Mouse (Mus musculus) stomach, embryonic 15.5 days (tissue): ENCODE measurements at regions not wholly inside any gene's neighbourhood (a gene's known extent, or its start where the extent isn't known, plus 50 kb on each side); places are given as distances from the start of the nearest gene placed in this dataset.
"Not testable (repeated sequence)": the region's sequence is repeated elsewhere in the genome, so short reads cannot be mapped to it uniquely, and the experiment has no call there.

Experiments used
- ATAC-seq: fragments of 200-750 bp; cut with Nextera tagmentation; 2 replicates; pipeline ENCODE4 v1.8.0; 2017; ENCODE audit warnings: low read depth, moderate number of reproducible peaks, moderate TSS enrichment; ENCODE audit not compliant: insufficient read depth, low FRiP score
- H3K27ac ChIP-seq: fragments of 300-500 bp; sonication (generic); 2 replicates; pipeline ENCODE4 v1.5.1; 2015; ENCODE audit warnings: mild to moderate bottlenecking, inconsistent platforms
- H3K27me3 ChIP-seq: fragments of 300-500 bp; sonication (generic); replicated peaks from 2 replicates; pipeline ENCODE4 v1.6.1; 2015; ENCODE audit warnings: inconsistent platforms
- H3K36me3 ChIP-seq: fragments of 300-500 bp; sonication (generic); 2 replicates; pipeline ENCODE4 v1.6.1; 2015; ENCODE audit warnings: inconsistent platforms
- H3K4me1 ChIP-seq: fragments of 300-500 bp; sonication (generic); 2 replicates; pipeline ENCODE4 v1.6.1; 2015; ENCODE audit warnings: inconsistent platforms
- H3K4me2 ChIP-seq: fragments of 300-500 bp; sonication (generic); 2 replicates; pipeline ENCODE4 v1.6.1; 2015; ENCODE audit warnings: mild to moderate bottlenecking, inconsistent platforms
- H3K4me3 ChIP-seq: fragments of 300-500 bp; sonication (generic); replicated peaks from 2 replicates; pipeline ENCODE4 v1.5.1; 2015; ENCODE audit warnings: inconsistent platforms
- H3K9ac ChIP-seq: fragments of 300-500 bp; sonication (generic); 2 replicates; pipeline ENCODE4 v1.6.1; 2015; ENCODE audit warnings: inconsistent platforms
- H3K9me3 ChIP-seq: fragments of 300-500 bp; sonication (generic); 2 replicates; pipeline ENCODE4 v1.6.1; 2016; ENCODE audit warnings: inconsistent platforms
- WGBS: fragments of 180-500 bp; shearing (Covaris S2); methylation state at CpG from one replicate; pipeline ENCODE4 v1.1.7; 2015; 5-methylcytosine and 5-hydroxymethylcytosine counted together

DNA sequence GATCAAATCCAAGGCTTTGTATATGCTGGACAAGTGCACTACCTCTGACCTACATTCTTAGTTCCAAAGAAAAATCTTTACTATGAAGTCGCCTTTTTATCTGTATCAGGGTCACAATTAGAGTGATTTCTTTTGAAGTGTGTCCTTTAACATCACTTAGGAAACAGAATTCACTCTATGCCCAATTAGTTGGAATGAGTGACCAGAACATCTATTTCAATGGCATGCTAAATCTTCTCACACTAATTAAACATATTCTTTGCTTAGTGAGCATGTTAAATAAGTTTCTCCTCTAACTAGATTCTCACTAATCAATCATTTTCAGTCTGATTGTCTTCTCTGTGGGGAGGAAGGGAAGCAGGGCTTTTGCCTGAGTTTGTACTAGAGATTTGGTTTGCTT is 84.9 kb downstream of the Arl6ip6 start:
- Histone ChIP-seq H3K4me1 (no peaks in the 10 kb centered on the region), H3K27ac (no peak overlapping the region), H3K27me3 (no peaks in the 10 kb centered on the region), H3K36me3 (no peaks in the 10 kb centered on the region), H3K9me3 (no peaks in the 10 kb centered on the region), H3K4me2 (no peak overlapping the region), H3K4me3 (no peak overlapping the region), H3K9ac (no peak overlapping the region)
- WGBS = 41% methylated on average over 1 of the region's 1 CpGs
- ATAC-seq = no peak

DNA sequence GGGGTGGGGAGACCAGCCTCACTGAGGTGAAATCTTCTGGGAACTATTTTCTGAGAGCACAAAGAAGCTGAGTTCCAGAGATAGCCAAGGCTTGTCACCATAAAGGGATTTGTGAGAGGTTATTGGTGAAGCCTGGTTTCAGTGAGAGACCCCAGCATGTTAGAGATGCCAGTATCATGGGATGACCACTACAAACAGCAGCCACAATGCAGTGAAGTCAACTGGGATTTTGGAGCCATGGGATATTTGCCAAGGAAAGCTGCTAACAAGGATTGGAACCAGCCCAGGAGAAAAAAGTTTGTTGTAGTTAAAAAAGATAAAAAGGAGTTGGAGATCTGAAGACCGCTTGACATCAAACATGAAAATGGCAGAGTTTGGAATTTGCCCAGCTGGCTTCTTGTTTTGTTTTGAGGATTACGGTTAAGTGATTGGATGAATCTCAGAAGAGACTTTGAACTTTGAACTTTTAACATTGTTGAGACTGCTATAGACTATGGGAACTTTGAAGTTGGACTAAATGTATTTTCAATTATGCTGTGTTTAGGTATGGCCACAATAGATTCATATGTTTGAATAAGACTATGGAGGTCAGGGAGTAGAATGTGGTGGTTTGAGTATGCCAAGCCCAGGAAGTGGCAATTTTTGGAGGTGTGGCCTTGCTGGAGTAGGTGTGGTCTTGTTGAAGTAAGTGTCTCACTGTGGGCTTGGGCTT is 110.3 kb downstream of the Arl6ip6 start:
- H3K4me2 ChIP-seq = no peak overlapping the region
- H3K4me3 ChIP-seq = no peak overlapping the region
- WGBS = 61% methylated on average over 2 of the region's 2 CpGs
- no peak overlapping the region for H3K27ac ChIP-seq
- H3K27me3 ChIP-seq = no peaks in the 10 kb centered on the region
- no peaks in the 10 kb centered on the region for H3K4me1 ChIP-seq
- ATAC-seq = no peak
- H3K36me3 ChIP-seq = no peaks in the 10 kb centered on the region
- H3K9me3 ChIP-seq = no peaks in the 10 kb centered on the region
- no peak overlapping the region for H3K9ac ChIP-seq

DNA sequence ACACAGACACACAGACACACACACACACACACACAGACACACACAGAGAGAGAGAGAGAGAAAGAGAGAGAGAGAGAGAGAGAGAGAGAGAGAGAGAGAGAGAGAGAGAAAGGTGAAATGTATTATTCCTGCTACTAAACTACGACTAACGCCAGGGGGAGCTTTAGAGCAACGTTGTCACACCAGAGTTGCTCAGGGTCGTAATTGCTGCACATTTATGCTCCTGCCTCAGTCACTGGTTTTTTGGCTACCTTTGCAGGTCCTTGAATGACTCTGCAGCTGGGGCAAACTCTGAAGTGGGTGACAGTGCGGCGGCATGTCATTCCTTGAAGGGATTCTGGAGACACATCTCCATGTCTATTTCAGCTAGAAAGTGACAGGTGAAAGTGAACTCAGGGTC is 139.2 kb downstream of the Arl6ip6 start:
- no peak overlapping the region for H3K4me3 ChIP-seq

DNA sequence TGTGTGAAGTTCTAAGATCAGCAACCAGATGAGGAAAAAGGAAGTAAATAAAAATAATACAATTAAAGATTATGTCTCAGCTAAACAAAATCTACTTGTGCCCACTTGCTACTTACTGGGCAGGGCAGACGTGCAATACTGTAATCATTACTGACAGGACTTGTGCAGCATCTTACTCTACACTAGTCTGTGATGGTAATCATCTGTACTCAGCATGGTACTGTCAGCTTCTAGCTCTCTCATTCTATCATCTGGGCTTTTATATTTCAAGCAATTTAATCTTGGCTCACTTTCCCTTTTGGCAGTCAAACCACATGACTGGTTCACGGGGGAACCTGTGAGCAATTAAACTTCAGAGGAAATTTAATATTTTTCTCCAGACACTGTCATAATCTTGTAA is 167.5 kb downstream of the Arl6ip6 start:
- ATAC-seq = no peak
- H3K9ac ChIP-seq = no peak overlapping the region
- H3K27ac ChIP-seq = no peak overlapping the region
- H3K4me1 ChIP-seq = no peaks in the 10 kb centered on the region
- WGBS = 46% methylated on average over 2 of the region's 2 CpGs
- H3K9me3 ChIP-seq = no peaks in the 10 kb centered on the region
- H3K4me3 ChIP-seq = no peak overlapping the region
- H3K36me3 ChIP-seq = no peaks in the 10 kb centered on the region
- no peak overlapping the region for H3K4me2 ChIP-seq
- H3K27me3 ChIP-seq = no peaks in the 10 kb centered on the region

More for the DNA sequence above, 139.2 kb downstream of the Arl6ip6 start:
- H3K9ac ChIP-seq = no peak overlapping the region
- H3K4me2 ChIP-seq = no peak overlapping the region
- no peak overlapping the region for H3K27ac ChIP-seq
- no peaks in the 10 kb centered on the region for H3K27me3 ChIP-seq
- no peak for ATAC-seq
- no peaks in the 10 kb centered on the region for H3K4me1 ChIP-seq
- 37% methylated on average over 6 of the region's 6 CpGs for WGBS
- H3K9me3 ChIP-seq = no peaks in the 10 kb centered on the region
- no peaks in the 10 kb centered on the region for H3K36me3 ChIP-seq

DNA sequence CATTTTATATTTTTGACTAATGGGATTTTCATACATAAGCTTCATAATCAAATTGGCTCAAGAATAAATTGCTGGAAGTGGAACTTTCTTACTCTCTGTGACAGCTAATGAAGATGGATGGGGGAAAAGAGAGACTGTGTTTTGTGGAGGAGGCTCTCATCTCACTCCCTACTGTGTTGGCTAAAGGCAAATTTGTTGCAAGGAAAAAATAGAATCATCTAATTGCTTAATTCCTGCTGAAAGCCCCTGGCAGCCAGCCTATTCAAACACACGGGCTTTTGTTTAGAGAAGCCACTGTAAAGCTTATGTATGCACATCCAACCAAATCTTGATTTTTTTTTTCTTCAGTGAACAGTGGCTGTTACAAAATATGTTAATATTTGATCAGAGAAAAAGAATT is 190.8 kb downstream of the Arl6ip6 start:
- H3K36me3 ChIP-seq = no peaks in the 10 kb centered on the region
- no peak overlapping the region for H3K27ac ChIP-seq
- H3K9ac ChIP-seq = no peak overlapping the region
- ATAC-seq = no peak
- H3K4me1 ChIP-seq = no peaks in the 10 kb centered on the region
- no peak overlapping the region for H3K4me3 ChIP-seq
- H3K27me3 ChIP-seq = no peaks in the 10 kb centered on the region
- H3K4me2 ChIP-seq = no peak overlapping the region
- 11% methylated on average over 1 of the region's 1 CpGs for WGBS
- H3K9me3 ChIP-seq = no peaks in the 10 kb centered on the region

DNA sequence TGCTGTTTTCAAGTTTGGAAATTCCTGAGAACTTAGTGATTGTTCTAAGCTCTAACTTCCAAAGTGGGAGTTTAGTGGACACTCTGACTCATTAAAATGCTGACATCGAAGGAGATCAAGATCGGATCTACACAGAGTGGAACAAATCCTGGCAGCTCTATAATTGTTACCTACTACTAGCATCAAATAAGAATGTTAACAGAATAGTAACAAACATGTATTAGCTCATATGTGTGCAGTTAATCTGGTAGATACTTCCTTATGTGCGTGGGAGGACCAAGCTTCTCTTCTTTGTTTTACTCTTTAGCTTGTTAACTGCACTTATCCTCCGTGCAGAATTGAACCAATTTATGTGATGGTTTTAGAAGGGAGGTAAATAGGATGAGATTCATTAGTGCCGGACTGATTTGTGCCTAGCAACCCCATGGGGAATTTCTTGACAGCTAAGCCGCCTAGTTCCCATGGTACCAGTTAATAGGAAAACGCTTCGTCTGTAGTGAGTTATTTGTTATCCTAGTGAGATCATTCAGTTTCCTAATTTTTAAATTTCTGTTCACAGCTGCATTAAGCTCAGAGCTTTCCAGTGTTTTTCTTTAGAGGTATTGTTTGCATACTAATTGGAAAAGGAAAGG is 193.1 kb downstream of the Arl6ip6 start:
- Histone ChIP-seq H3K4me2 (no peak overlapping the region), H3K4me1 (no peaks in the 10 kb centered on the region), H3K36me3 (no peaks in the 10 kb centered on the region), H3K27me3 (no peaks in the 10 kb centered on the region), H3K9me3 (no peaks in the 10 kb centered on the region), H3K9ac (no peak overlapping the region), H3K4me3 (no peak overlapping the region), H3K27ac (no peak overlapping the region)
- WGBS = 78% methylated on average over 8 of the region's 8 CpGs
- ATAC-seq = no peak

DNA sequence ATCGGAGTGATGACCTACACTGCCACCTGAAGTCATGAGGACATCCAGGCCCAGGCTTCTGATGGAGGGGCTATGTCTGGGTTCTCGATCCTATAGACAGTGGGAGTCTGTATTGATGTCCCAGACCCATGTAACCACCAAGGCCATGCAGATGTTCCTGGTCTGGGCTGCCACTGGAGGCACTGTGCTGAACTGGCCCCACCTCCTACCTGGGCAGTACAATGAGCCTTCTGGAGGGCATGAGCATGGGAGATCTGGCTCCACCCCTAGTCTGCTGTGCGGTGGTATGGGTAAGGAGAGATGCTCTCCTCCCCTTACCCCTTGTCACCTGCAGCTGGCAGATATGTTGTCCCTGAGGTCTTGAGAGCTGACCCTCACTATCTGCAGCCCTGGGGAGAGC is 197.1 kb downstream of the Arl6ip6 start:
- Histone ChIP-seq H3K27me3 (no peaks in the 10 kb centered on the region), H3K4me3 (no peak overlapping the region), H3K36me3 (no peaks in the 10 kb centered on the region), H3K27ac (no peak overlapping the region), H3K9me3 (no peaks in the 10 kb centered on the region), H3K4me1 (no peaks in the 10 kb centered on the region), H3K9ac (no peak overlapping the region), H3K4me2 (no peak overlapping the region)
- 82% methylated on average over 3 of the region's 3 CpGs for WGBS
- no peak for ATAC-seq

DNA sequence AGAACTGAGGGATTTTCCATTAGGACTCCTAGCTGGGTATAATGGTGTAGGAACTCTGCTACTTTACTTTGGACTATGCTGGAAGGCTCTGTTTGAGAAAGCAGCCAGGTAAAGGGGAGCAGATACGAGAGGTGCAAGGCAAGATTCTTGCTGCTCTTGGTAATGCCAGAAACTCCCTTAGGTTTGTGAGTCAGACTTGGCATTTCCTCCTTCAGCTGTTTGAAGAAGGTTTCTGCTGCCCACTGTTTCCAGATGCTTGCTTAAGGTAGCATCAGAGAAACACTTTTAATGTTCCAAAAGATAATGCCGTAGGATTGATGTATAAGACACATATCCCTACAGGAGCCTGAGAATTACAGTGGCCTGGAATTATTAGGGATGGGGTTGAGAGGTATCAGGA is 222.9 kb downstream of the Arl6ip6 start:
- no peak overlapping the region for H3K9ac ChIP-seq
- H3K27ac ChIP-seq = no peak overlapping the region
- H3K36me3 ChIP-seq = no peaks in the 10 kb centered on the region
- no peaks in the 10 kb centered on the region for H3K9me3 ChIP-seq
- H3K27me3 ChIP-seq = no peaks in the 10 kb centered on the region
- 87% methylated on average over 2 of the region's 2 CpGs for WGBS
- no peak overlapping the region for H3K4me3 ChIP-seq
- no peak for ATAC-seq
- H3K4me1 ChIP-seq = no peaks in the 10 kb centered on the region
- H3K4me2 ChIP-seq = no peak overlapping the region

DNA sequence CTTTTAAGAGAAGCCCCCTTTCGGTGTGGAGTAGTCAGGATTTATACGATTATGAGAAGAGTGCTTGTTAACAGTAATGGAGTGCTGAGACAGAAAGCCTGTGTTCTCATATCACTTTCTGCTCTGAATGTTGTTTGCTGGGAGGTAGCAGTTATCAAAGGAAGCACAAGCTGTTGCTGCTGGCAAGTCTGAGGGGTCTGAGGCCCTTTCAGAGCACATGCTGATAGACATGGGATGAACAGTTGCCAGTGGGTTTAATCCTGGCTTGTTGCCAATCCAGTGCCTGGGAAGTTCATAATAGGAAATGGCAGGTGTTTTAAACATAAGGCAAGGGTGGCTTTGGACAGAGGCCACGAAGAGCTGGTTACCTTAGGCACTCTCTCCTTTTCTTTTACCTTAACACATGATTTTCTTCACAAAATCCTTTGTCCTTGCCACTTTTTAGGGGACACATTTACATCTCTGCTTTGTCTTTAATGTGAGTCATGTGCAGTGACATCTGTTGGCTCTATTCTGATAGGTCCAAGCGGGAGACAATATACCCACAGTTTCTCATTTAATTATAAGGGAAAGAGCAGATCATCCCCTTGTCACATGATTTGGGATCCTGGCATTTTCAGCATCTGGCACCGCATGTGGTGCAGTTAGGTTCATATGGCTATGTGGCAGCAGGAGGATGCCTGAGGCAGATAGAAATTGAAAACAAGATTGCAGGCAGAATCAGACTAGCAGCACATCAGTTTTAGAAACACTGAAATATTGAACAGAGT is 245.7 kb downstream of the Arl6ip6 start:
- no peak for ATAC-seq
- Histone ChIP-seq H3K27me3 (no peaks in the 10 kb centered on the region), H3K9ac (no peak overlapping the region), H3K4me2 (no peak overlapping the region), H3K4me1 (no peaks in the 10 kb centered on the region), H3K36me3 (no peaks in the 10 kb centered on the region), H3K27ac (no peak overlapping the region), H3K4me3 (no peak overlapping the region), H3K9me3 (no peaks in the 10 kb centered on the region)
- 73% methylated on average over 5 of the region's 5 CpGs for WGBS

DNA sequence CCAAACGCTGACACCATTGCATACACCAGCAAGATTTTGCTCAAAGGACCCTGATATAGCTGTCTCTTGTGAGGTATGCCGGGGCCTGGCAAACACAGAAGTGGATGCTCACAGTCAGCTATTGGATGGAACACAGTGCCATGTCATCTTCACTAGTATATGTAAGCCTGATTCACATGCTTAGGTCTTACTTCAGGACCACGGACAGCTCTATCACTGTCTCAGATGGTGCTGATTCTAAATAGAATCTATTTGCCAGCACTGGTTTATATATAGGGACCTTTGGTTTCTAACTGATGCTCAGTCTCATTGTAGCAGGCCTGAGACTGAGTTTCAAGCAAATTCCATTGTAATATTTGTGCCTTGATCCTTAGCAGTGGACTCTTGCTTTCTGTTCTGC is 248.8 kb downstream of the Arl6ip6 start:
- H3K4me1 ChIP-seq, H3K4me2 ChIP-seq, H3K27ac ChIP-seq, H3K9ac ChIP-seq, H3K27me3 ChIP-seq, H3K4me3 ChIP-seq, H3K36me3 ChIP-seq, H3K9me3 ChIP-seq, ATAC-seq: not testable (repeated sequence)
- whole genome bisulfite sequencing = 51% methylated on average over 3 of the region's 3 CpGs

DNA sequence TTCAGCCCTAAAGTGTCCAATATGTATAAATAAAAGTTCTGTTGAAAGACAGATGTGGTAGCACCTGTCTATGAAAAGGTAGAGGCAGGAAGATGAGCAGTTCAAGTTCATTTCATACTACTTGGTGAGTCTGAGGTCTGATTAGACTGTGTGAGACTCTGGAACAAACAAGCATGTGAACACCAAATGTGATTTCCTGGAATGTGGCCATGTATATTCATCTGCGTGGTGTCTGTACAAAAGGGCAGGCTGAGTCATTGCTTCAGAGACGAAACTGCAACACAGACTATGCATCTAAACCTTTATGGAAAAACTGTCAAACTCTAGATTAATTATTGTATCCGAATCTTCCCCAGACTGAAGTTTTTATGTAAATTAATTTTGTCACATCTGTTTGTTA is 268.7 kb downstream of the Arl6ip6 start:
- no peak overlapping the region for H3K27ac ChIP-seq
- H3K4me2 ChIP-seq = no peak overlapping the region
- no peaks in the 10 kb centered on the region for H3K9me3 ChIP-seq
- no peak for ATAC-seq
- no peak overlapping the region for H3K4me3 ChIP-seq
- no peak overlapping the region for H3K9ac ChIP-seq
- 48% methylated on average over 3 of the region's 3 CpGs for WGBS
- H3K36me3 ChIP-seq = no peaks in the 10 kb centered on the region
- no peaks in the 10 kb centered on the region for H3K4me1 ChIP-seq
- H3K27me3 ChIP-seq = no peaks in the 10 kb centered on the region

DNA sequence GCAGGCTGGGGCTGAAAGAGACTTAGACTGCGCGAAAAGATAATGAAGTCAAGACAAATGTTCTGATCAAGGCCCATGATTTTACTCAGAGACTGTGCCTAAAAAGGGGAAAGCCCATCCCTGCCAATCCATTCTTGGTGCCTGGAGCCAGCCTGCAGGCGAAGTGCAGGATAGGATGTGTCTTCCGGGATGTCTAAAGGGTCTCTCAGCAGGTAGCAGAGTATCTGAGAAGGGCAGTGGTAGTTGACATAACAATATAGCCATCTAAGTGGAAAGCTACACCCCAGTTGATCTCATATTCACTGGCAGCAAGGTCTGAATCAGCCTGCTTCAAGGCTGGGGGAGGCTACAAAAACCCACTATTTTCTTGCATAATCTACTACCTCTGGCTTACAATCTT is 282.9 kb downstream of the Arl6ip6 start:
- no peak overlapping the region for H3K4me2 ChIP-seq
- H3K36me3 ChIP-seq = no peaks in the 10 kb centered on the region
- no peak overlapping the region for H3K4me3 ChIP-seq
- no peak overlapping the region for H3K27ac ChIP-seq
- H3K4me1 ChIP-seq = no peaks in the 10 kb centered on the region
- H3K27me3 ChIP-seq = no peaks in the 10 kb centered on the region
- H3K9ac ChIP-seq = no peak overlapping the region
- H3K9me3 ChIP-seq = no peaks in the 10 kb centered on the region
- no peak for ATAC-seq
- 83% methylated on average over 4 of the region's 4 CpGs for WGBS
